Mouse (Mus musculus) forebrain, embryonic 14.5 days (tissue): Measurements from ENCODE around the gene Olfr287. TPM values are rescaled to one million over a fixed set of nuclear protein-coding genes. Genes with fewer than 3 reads are reported as not detected.

Source experiments
- ATAC-seq: fragments of 200-750 bp; cut with Nextera tagmentation; 2 replicates; pipeline ENCODE4 v1.8.0; 2017; ENCODE audit warnings: mild to moderate bottlenecking, moderate library complexity
- DNase-seq: peaks from one replicate; pipeline ENCODE4 v3.0.0-alpha.2; 2015; ENCODE audit warnings: low spot score
- H3K27ac ChIP-seq: fragments of 300-500 bp; sonication (generic); 2 replicates; pipeline ENCODE4 v1.5.1; 2014; ENCODE audit warnings: low read depth, mild to moderate bottlenecking, control low read depth, low read length, moderate library complexity
- H3K27me3 ChIP-seq: fragments of 300-500 bp; sonication (generic); replicated peaks from 2 replicates; pipeline ENCODE4 v1.6.1; 2014; ENCODE audit warnings: low read length, control low read depth, mixed read lengths; ENCODE audit not compliant: control insufficient read depth, insufficient read depth
- H3K36me3 ChIP-seq: fragments of 300-500 bp; sonication (generic); 2 replicates; pipeline ENCODE4 v1.6.1; 2014; ENCODE audit warnings: low read length, control low read depth; ENCODE audit not compliant: control insufficient read depth, insufficient read depth
- H3K4me1 ChIP-seq: fragments of 300-500 bp; sonication (generic); 2 replicates; pipeline ENCODE4 v1.6.1; 2014; ENCODE audit warnings: antibody characterized with exemption, low read length, control low read depth; ENCODE audit not compliant: control insufficient read depth, insufficient read depth
- H3K4me2 ChIP-seq: fragments of 300-500 bp; sonication (generic); 2 replicates; pipeline ENCODE4 v1.6.1; 2014; ENCODE audit warnings: mild to moderate bottlenecking, control low read depth, low read length
- H3K4me3 ChIP-seq: fragments of 300-500 bp; sonication (generic); 2 replicates; pipeline ENCODE4 v1.5.1; 2014; ENCODE audit warnings: low read depth, low read length, control low read depth
- H3K9ac ChIP-seq: fragments of 300-500 bp; sonication (generic); 2 replicates; pipeline ENCODE4 v1.6.1; 2014; ENCODE audit warnings: mild to moderate bottlenecking, low read length, control low read depth, moderate library complexity
- H3K9me3 ChIP-seq: fragments of 300-500 bp; sonication (generic); replicated peaks from 2 replicates; pipeline ENCODE4 v1.6.1; 2016; ENCODE audit warnings: low read length, control low read depth, mixed read lengths; ENCODE audit not compliant: control insufficient read depth
- WGBS: fragments of 180-500 bp; shearing (Covaris S2); extraction: QIAGEN DNeasy Blood & Tissue Kit; methylation state at CpG from one replicate; pipeline ENCODE4 v1.1.7; 2014; 5-methylcytosine and 5-hydroxymethylcytosine counted together
- polyA plus RNA-seq: library from polyadenylated mRNA; unstranded; fragments of >200 nt; fragmentation: Nextera tagmentation; extraction: Ambion mirVana; gene quantifications from 2 replicates; pipeline ENCODE4 v1.2.1, GENCODE M21; 2014

The Olfr287 gene
- polyA plus RNA-seq, 1 experiment from 2014 or later, result not detected

DNA sequence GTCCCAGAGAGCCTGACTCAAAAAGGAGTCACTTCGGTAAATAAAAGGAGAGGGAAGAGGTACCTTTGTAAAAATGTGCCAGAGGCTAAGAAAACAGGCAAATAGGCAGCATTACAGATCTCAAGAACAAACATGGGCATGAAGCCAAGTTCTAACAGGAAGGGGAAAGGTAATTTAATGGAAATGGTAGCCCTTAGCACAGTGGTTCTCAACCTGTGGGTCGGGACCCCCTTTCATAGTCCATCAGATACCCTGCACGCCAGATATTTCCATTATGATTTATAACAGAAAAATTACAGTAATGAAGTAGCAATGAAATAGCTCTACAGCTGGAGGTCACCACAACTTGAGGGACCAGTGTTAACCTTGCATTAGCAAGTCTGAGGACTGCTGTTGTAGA lies 43.5 kb downstream of the Olfr287 start:
- DNase-seq (no peak), ATAC-seq (no peak)
- Histone ChIP-seq H3K4me1 (0 out of 2 replicates have a peak, but pooled peaks cover 3% of the 10 kb centered on the region), H3K36me3 (no peaks in the 10 kb centered on the region), H3K9me3 (no peaks in the 10 kb centered on the region), H3K4me3 (no peak overlapping the region), H3K27ac (no peak overlapping the region), H3K4me2 (no peak overlapping the region), H3K27me3 (0 out of 2 replicates have a peak, but pooled peaks cover 8% of the 10 kb centered on the region), H3K9ac (no peak overlapping the region)
- 76% methylated on average over 3 of the region's 3 CpGs for WGBS

DNA sequence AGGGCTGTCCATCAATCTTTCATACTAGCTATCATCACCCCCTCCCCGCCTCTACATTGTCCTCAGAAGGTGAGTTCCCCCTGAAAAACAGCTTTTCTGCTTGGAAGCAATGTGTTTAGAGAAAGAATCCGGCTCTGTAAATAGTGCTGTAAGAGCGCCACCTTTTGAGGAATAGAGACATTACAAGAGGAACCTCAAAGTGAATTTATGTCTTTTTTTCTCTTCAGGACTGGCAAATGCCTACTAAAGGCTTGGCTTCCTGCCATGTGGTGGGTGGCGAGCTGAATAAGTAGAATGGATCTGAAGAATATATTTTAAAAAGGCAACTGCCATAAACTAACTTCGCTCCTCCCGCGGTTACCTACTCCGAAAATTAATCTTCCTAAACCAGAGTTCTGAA lies 47.0 kb downstream of the Olfr287 start:
- Histone ChIP-seq H3K36me3 (no peaks in the 10 kb centered on the region), H3K9me3 (no peaks in the 10 kb centered on the region), H3K4me3 (no peak overlapping the region), H3K27me3 (peaks cover 10% of the 10 kb centered on the region; the same call in 1 of the 2 replicates), H3K4me2 (no peak overlapping the region), H3K9ac (no peak overlapping the region), H3K4me1 (peaks cover 4% of the 10 kb centered on the region; the same call in 1 of the 2 replicates), H3K27ac (no peak overlapping the region)
- DNase-seq, result peak; percentile 93
- 0 out of 2 replicates have a peak, but pooled peaks have one; percentile 37 for ATAC-seq
- WGBS, result 16% methylated on average over 8 of the region's 8 CpGs

DNA sequence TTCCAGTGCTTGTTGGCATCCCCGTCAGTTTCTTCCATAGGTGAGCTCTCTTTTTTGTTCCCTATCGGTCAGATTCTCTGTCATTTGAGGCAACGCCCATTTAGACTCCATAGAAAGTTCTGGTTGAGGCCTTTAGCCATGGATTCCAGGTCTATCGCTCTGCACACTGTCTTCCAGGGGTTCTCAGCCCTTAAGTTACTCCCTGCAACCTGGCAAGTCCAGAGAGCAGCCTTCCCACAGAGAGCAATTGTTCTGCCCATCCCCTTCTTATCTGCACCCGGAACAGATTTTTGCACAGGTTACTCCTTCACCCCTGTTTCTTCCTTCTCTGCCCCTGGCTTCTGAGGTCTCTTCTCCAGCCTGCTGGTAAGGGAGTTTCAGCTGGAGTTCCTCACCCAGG lies 48.7 kb downstream of the Olfr287 start:
- no peak overlapping the region for H3K4me2 ChIP-seq
- no peaks in the 10 kb centered on the region for H3K9me3 ChIP-seq
- no peak overlapping the region for H3K9ac ChIP-seq
- no peak for ATAC-seq
- no peaks in the 10 kb centered on the region for H3K36me3 ChIP-seq
- no peak overlapping the region for H3K27ac ChIP-seq
- DNase-seq, result no peak
- H3K27me3 ChIP-seq, result peaks cover 20% of the 10 kb centered on the region; the same call in 1 of the 2 replicates
- H3K4me3 ChIP-seq, result no peak overlapping the region
- H3K4me1 ChIP-seq, result peaks cover 4% of the 10 kb centered on the region; the same call in 1 of the 2 replicates
- WGBS, result 66% methylated on average over 5 of the region's 5 CpGs

DNA sequence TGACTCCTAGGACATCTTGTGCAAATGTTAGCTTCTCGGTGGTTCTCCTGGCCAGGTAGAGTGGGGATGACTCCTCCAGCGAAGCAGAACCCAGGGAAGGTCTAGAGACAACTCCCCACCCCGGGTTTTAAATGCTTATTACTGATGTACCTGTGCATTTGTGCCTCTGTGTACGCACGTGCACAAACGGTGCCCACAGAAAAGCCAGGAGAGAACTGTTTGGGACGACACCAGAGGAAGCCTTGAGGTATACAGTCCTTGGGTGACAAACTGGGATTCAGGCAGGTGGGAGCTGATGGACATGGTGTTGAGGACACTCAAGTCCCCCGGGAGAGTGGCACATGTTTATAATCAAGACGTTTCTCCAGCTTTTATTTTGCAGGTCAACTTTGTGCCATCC lies 49.9 kb downstream of the Olfr287 start:
- H3K4me2 ChIP-seq, result peak overlapping the region; percentile 78
- no peak overlapping the region for H3K9ac ChIP-seq
- H3K27ac ChIP-seq, result no peak overlapping the region
- ATAC-seq (no peak), DNase-seq (no peak)
- H3K27me3 ChIP-seq, result peaks cover 20% of the 10 kb centered on the region; the same call in 1 of the 2 replicates
- WGBS, result 76% methylated on average over 9 of the region's 9 CpGs
- no peaks in the 10 kb centered on the region for H3K9me3 ChIP-seq
- H3K4me1 ChIP-seq, result peaks cover 4% of the 10 kb centered on the region; the same call in 1 of the 2 replicates
- no peaks in the 10 kb centered on the region for H3K36me3 ChIP-seq
- H3K4me3 ChIP-seq, result no peak overlapping the region; the same call in 1 of the 2 replicates

DNA sequence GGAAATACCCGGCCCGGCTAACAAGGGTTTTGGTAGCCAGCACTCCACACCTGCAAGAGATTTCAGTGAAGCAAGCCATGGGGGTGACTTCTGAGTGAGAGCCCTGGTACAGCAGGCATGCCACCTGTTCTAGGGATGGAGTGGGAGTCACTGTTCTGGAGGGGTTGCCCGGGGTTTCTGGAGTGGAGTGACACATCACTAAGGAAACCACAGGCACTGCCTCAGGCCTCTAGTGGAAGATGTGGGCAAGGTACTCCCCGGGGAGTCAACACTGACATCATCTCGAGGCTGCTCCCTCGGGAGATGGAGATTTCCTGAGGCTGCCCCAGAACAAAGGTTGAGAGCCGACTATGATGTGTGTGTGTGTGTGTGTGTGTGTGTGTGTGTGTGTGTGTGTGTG lies 50.5 kb downstream of the Olfr287 start:
- peaks cover 4% of the 10 kb centered on the region; the same call in 1 of the 2 replicates for H3K4me1 ChIP-seq
- H3K4me2 ChIP-seq, result peak overlapping the region; percentile 78
- DNase-seq, result no peak
- no peak overlapping the region for H3K27ac ChIP-seq
- no peaks in the 10 kb centered on the region for H3K9me3 ChIP-seq
- peak overlapping the region; percentile 56 for H3K4me3 ChIP-seq
- ATAC-seq, result no peak
- peak overlapping the region; percentile 21; the same call in 1 of the 2 replicates for H3K9ac ChIP-seq
- peaks cover 20% of the 10 kb centered on the region; the same call in 1 of the 2 replicates for H3K27me3 ChIP-seq
- 34% methylated on average over 7 of the region's 7 CpGs for WGBS
- no peaks in the 10 kb centered on the region for H3K36me3 ChIP-seq

DNA sequence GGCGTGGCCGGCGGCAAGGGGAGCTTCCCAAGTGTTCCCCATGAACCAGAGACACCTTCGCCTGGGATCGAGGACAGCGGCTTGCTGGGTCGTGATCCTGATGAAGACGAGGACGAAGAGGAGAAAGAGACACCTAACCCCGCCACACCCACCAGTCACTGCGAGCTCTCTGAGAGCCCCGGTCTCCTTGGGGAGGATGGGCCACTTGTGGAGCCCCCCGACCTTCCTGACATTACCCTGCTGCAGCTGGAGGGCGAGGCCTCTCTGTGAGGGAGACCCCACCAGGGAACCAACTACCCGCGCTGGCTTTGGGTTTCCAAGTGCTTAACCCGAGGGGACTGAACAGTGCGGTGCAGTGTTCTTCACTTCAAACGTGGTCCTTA lies 52.2 kb downstream of the Olfr287 start:
- ATAC-seq (no peak), DNase-seq (no peak)
- Histone ChIP-seq H3K4me3 (peak overlapping the region; percentile 56), H3K4me1 (peaks cover 4% of the 10 kb centered on the region; the same call in 1 of the 2 replicates), H3K9me3 (no peaks in the 10 kb centered on the region), H3K36me3 (no peaks in the 10 kb centered on the region), H3K27ac (no peak overlapping the region), H3K9ac (peak overlapping the region; percentile 69), H3K27me3 (peaks cover 16% of the 10 kb centered on the region; the same call in 1 of the 2 replicates), H3K4me2 (peak overlapping the region; percentile 78)
- 4% methylated on average over 19 of the region's 19 CpGs for WGBS

DNA sequence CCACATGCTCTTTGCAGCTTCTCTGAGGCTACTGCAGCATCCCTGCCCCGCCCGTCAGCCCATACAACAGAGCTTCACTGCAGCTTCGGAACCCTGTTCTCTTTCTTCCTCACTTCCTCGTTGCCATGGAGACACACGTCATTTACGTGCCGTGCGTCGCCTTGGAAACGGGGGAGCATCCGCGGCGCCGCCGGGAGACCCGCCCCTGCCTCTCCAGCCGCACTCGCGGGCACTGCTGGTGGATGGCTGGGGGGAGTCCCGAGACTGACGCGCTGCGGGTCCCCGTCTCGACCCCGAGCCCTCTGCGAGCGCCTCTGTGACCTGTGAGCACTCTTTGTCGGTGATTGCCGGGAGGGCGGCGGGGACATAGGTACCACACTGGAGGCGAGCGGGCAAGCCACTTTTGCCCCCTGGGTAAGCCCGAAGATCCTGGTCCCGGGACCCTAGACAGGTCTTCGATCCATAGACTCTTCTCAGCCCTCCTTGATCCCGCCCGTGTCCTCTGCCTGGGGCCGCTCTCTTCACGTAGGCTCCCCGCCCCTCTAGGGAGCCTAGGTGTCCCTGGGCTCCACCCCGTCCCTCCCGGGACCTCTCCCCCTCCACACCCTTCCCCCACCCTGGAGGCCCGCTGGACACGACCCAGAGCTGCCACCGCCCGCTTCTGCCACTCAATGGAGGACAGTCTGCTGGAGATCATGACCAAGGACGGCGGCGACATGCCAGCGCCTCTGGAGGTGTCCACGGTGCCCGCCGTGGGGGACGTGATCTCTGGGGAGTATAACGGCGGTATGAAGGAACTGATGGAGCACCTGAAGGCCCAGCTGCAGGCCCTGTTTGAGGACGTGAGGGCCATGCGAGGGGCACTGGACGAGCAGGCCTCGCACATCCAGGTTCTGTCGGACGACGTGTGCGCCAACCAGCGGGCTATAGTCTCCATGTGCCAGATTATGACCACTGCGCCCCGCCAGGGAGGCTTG lies 52.9 kb downstream of the Olfr287 start:
- H3K27ac ChIP-seq, result peak overlapping the region; percentile 97
- H3K9me3 ChIP-seq, result no peaks in the 10 kb centered on the region
- WGBS, result 1% methylated on average over 69 of the region's 69 CpGs
- DNase-seq (peak; percentile 99), ATAC-seq (peak; percentile 95)
- peak overlapping the region; percentile 56 for H3K4me3 ChIP-seq
- H3K9ac ChIP-seq, result peak overlapping the region; percentile 69
- peaks cover 4% of the 10 kb centered on the region; the same call in 1 of the 2 replicates for H3K4me1 ChIP-seq
- H3K36me3 ChIP-seq, result no peaks in the 10 kb centered on the region
- peak overlapping the region; percentile 78 for H3K4me2 ChIP-seq
- H3K27me3 ChIP-seq, result peaks cover 15% of the 10 kb centered on the region; the same call in 1 of the 2 replicates

DNA sequence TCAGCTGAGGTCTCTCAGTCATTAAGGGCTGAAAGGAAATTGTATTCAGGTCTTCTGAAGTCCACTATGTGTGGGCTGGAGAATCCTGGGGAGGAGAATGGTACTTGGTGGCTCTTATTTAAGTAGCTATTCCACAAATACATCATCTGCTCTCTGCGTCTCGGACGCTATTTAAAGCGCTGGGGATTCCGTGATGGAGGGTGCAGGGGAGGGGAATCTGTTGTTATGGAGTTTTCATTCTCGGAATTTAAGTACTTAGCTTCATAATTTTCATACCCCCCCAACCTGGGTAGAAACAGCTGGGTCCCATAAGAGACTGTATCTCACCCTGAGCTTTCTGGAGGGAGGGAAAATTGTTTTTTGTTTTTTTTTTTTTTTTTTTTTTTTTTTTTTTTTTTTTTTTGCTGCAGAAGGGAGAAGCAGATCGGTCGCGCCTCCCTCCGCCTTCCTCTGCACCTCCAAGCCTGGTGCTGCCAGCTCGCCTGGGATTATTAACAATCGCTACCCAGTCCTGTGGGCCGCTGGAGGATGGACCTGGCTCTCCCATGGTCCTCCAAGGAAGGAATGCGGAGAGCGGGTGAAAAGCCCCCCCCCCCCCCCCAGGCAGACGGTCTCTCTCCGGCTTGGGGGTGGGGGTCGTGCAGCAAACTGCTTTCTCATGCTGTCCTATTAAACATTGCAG lies 53.8 kb downstream of the Olfr287 start, which contains the start of gene Ccdc184:
Gene Ccdc184, plus strand, starts transcription at position 196 of the 682 bp plus-strand sequence.
- H3K9me3 ChIP-seq, result no peaks in the 10 kb centered on the region
- ATAC-seq (peak; percentile 75), DNase-seq (peak; percentile 56)
- peak within 1 kb of the TSS; percentile 78 for H3K4me2 ChIP-seq
- H3K9ac ChIP-seq, result peak within 1 kb of the TSS; percentile 69
- no peaks in the 10 kb centered on the region for H3K36me3 ChIP-seq
- under 1% methylated on average over 14 of the region's 18 CpGs for WGBS
- H3K27me3 ChIP-seq, result peaks cover 12% of the 10 kb centered on the region; the same call in 1 of the 2 replicates
- H3K27ac ChIP-seq, result peak within 1 kb of the TSS; percentile 97
- peaks cover 4% of the 10 kb centered on the region; the same call in 1 of the 2 replicates for H3K4me1 ChIP-seq
- H3K4me3 ChIP-seq, result peak within 1 kb of the TSS; percentile 56
